Mouse (Mus musculus) gastrocnemius, adult 2 months (tissue): Measurements from ENCODE around the gene Ssbp3. TPM values are rescaled to one million over a fixed set of nuclear protein-coding genes. Genes with fewer than 3 reads are reported as not detected.

Experiments used
- DNase-seq: peaks from one replicate; pipeline ENCODE4 v3.0.0; 2022
- H3K27ac ChIP-seq: fragments of 200-600 bp; 2 replicates; pipeline ENCODE4 v1.8.1; 2022; ENCODE audit warnings: mild to moderate bottlenecking
- H3K4me3 ChIP-seq: fragments of 200-600 bp; 2 replicates; pipeline ENCODE4 v1.8.1; 2022; ENCODE audit warnings: mild to moderate bottlenecking, moderate library complexity
- CTCF ChIP-seq: fragments of 200-600 bp; IDR thresholded peaks from 2 replicates; pipeline ENCODE4 v1.8.1; 2022; ENCODE audit warnings: antibody characterized with exemption, mild to moderate bottlenecking, moderate library complexity
- intact Hi-C: fragments of 180-260 bp; cut with DNase I; formaldehyde crosslinking; loops from one replicate; pipeline ENCODE4 v1.15.1; 2025
- long read RNA-seq, 2 experiments: library from polyadenylated mRNA; stranded (forward); transcript quantifications; one replicate each; pipeline ENCODE4 v2.0.0; 2021
- total RNA-seq, 2 experiments: library from RNA; stranded (reverse); gene quantifications; 2 replicates each; pipeline ENCODE4 v1.2.3; 2021

The Ssbp3 gene
- 10 to 100 TPM; 23.7 to 30.0 TPM for total RNA-seq
- long read RNA-seq, experiment 1, transcript Ssbp3-202 (17 exons, 1,924 nt) = major isoform, 12 of 17 reads
- long read RNA-seq, experiment 1, partial matches to known transcripts = 1 of 17 reads
- long read RNA-seq, experiment 1, other reads (novel, unspliced or antisense) = 3 of 17 reads
- long read RNA-seq, experiment 2, transcript Ssbp3-202 (17 exons, 1,924 nt) = major isoform, 12 of 16 reads
- long read RNA-seq, experiment 2, partial matches to known transcripts = 0 of 16 reads
- long read RNA-seq, experiment 2, other reads (novel, unspliced or antisense) = 4 of 16 reads

DNA sequence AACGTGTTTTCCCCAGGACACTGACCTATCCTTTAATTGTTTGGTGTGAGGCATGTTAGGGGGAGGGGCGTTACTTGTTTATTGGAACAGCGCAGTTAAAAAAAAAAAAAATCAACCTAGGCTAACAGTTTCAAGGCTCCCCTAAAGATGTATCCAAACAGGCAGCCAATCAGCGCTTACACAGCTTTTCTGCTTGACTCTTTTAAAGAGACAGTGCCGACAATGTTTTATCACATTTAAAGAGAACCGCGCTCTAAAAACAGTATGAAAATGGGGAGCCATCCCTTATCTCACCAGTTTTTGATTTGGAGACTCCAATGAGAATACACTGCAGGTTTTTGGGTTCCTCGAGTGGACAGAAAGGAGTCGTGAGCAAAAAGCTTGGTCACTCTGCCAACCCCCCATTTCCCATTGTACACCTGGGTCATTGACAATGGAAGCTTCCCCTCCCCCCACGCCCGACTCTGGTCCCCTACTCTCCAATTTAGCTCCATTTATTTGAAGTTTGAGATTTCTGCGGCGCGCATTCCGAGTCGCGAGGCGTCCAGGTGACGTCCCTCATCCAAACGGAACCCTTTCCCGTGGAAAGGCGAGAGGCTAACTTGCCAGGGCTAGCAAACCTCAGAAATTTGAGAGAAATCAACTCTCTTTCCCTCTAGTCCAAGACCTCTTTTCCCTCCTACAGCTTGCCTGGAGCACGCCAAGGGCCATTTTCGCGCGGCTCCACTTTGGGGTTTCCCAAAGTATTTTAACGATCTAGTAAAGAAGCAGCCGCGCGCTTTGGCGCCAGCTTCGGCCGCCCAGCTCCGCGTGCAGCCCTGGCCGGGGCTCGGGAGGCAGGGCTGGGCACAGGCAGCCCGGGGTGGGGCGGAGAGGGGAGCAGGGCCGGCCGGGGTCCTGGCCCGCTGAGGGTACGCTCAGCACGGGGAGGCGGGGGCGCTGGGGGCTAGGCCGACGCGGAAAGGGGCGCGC is at the start of gene Ssbp3:
Ssbp3 (plus strand) TSS at position 501 of the 972 bp plus-strand sequence.
- DNase-seq = peak; percentile 81
- peak within 1 kb of the TSS; percentile 94 for H3K27ac ChIP-seq
- TF ChIP-seq CTCF = no peak
- peak within 1 kb of the TSS; percentile 97 for H3K4me3 ChIP-seq
- intact Hi-C loops = loop anchor here (1.0 kb wide), 1 partner anchor 70 kb away; no protein-coding TSS in a partner anchor

DNA sequence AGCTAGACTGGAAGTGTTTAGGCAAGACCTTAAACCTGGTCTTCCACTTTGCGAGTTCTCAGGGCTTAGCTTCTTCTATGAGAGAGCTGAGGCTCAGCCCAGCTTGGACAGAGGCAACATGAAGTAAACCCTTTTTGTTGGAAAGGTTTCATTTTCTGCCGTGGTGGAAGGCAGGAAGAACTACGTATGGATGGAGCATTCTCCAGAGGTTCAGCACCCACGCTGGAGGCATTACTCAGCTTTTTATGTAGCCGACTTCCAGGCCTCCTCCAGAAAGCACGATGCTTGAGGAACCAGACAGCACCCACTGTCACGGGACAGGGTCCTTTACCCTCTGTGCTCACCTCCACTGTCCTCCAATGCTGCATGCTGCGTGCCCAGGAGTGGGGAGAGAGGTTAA is 48.6 kb upstream of the Ssbp3 start:
- no peak for TF ChIP-seq CTCF
- H3K27ac ChIP-seq = peak overlapping the region; percentile 12
- no peak for DNase-seq
- no peak overlapping the region for H3K4me3 ChIP-seq
- intact Hi-C loops = no loop called here

GRCm38 (mm10) chr4:106862317-106862716 is 48.2 kb upstream of the Ssbp3 start:
- TF ChIP-seq CTCF = no peak
- intact Hi-C loops = no loop called here
- no peak for DNase-seq
- Histone ChIP-seq H3K4me3 (no peak overlapping the region), H3K27ac (peak overlapping the region; percentile 12)

DNA sequence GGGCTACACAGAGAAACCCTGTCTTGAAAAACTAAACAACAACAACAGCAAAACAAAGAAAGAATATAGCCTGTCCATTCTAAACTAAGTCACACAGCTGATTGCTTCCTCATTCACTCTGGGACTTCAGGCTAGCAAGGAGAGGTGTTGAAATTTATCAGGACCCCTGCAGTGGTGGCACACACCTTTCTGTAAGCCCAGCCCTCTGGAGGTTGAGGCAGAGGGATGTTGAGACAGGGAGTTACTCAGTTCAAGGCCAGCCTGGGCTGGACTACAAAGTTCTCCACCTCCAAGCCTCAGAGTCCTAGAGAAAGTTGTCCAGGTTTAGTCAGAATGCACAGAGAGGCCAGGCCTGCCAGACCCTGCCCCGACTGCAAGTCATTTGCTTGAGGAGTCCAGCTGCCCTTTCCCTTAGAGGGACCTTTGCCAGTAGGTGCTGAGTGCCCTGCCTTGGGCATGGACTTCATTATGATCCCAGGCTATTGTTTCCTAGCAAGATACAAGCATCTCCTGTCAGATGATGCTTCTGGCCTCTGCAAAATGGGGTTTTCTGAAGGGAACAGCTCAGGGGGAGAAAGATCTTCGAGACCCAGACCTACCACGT is 47.6 kb upstream of the Ssbp3 start:
- TF ChIP-seq CTCF = no peak
- intact Hi-C loops = no loop called here
- H3K27ac ChIP-seq = peak overlapping the region; percentile 12
- H3K4me3 ChIP-seq = no peak overlapping the region
- DNase-seq = no peak

DNA sequence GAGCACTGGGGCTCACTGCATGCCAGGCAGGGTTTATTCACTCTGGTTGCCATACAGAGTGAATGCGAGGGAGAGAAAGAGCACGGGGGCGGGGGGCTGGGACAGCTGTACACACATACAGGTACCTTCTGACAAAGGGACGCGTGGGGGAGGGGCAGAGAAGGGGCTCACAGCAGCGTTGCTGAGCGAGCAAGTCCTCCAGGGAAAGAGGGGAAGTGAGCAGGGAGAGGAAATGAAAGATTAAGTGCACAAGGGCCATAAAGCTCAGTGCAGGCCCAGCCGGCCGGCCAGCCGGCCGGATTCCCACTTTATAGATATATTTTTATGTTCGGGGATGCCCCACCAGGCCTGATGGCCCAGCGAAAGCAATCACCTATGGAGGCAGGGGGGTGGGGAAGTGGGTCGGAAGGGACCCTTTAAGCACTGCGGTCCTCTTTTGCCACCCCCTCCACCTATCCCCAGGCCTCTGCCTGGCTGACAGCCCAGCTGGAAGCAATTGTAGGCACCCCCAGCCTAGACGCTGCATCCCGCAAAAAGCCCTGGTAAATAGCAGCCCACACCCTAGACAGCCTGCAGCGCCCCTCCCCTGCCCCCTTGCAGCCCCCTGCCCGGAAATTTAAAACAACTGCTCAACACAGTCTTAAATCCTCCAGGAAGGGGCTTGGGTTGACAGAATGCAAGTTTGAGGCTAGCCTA is 44.9 kb upstream of the Ssbp3 start:
- Histone ChIP-seq H3K27ac (peak overlapping the region; percentile 16; the same call in 1 of the 2 replicates), H3K4me3 (no peak overlapping the region)
- intact Hi-C loops = no loop called here
- no peak for TF ChIP-seq CTCF
- peak; percentile 43 for DNase-seq

DNA sequence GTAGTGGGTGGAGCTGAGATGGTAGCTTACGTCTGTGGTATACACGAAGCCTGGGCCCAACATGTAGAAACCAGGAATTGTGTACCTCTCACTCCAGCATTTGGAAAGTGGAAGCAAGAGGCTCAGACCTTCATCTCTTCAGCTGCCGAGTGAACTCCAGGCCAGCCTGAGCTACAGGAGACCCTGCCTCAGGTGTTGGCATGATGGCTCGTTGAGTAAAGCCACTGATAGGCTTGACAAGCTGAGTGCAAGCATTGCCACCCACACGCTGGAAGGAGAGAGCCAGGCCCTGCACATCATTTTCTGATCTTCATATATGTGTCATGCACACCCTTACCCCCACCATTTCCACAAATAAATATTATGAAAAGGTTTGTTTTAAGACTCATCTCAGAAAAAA is 44.1 kb upstream of the Ssbp3 start:
- TF ChIP-seq CTCF = no peak
- intact Hi-C loops = no loop called here

GRCm38 (mm10) chr4:106866845-106867244 is 43.7 kb upstream of the Ssbp3 start:
- TF ChIP-seq CTCF = no peak
- DNase-seq = peak; percentile 65
- no peak overlapping the region for H3K4me3 ChIP-seq
- no peak overlapping the region for H3K27ac ChIP-seq
- intact Hi-C loops = no loop called here

More for the DNA sequence above, 44.1 kb upstream of the Ssbp3 start:
- DNase-seq = no peak
- H3K4me3 ChIP-seq = no peak overlapping the region
- H3K27ac ChIP-seq = 0 out of 2 replicates have a peak overlapping the region, but pooled peaks have one; percentile 16

GRCm38 (mm10) chr4:106868737-106869438 is 41.6 kb upstream of the Ssbp3 start:
- TF ChIP-seq CTCF = no peak
- Histone ChIP-seq H3K27ac (peak overlapping the region; percentile 46; the same call in 1 of the 2 replicates), H3K4me3 (no peak overlapping the region)
- intact Hi-C loops = loop anchor here (2.0 kb wide), 1 partner anchor 38 kb away; no protein-coding TSS in a partner anchor
- peak; percentile 69 for DNase-seq

GRCm38 (mm10) chr4:106869539-106869951 is 41.0 kb upstream of the Ssbp3 start:
- Histone ChIP-seq H3K4me3 (no peak overlapping the region), H3K27ac (no peak overlapping the region; the same call in 1 of the 2 replicates)
- TF ChIP-seq CTCF = no peak
- intact Hi-C loops = loop anchor here (2.0 kb wide), 1 partner anchor 37 kb away; no protein-coding TSS in a partner anchor
- DNase-seq = no peak

DNA sequence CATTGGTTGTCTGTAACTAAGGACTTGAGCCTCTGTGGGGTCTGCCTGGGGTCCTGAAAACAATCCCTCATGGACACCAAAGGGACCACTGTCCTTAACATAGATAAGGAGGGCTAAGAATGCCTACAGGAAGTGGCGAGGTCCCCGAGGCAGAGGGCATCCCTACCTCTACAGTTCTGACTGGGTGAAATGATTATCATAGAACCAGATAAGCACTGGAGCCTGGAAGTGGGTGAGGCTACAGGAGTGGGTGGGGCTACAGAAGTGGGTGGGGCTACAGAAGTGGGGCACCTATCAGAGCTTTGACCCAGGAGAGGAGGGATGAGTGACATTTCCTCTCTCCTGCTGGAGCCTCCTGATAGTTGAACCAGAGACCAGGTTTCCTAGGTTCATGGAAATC is 39.9 kb upstream of the Ssbp3 start:
- no peak for TF ChIP-seq CTCF
- Histone ChIP-seq H3K27ac (no peak overlapping the region), H3K4me3 (no peak overlapping the region)
- DNase-seq = no peak
- intact Hi-C loops = no loop called here

GRCm38 (mm10) chr4:106874501-106874900 is 36.0 kb upstream of the Ssbp3 start:
- Histone ChIP-seq H3K27ac (no peak overlapping the region), H3K4me3 (no peak overlapping the region)
- no peak for TF ChIP-seq CTCF
- no peak for DNase-seq
- intact Hi-C loops = loop anchor here (2.0 kb wide), 1 partner anchor 30 kb away; no protein-coding TSS in a partner anchor
